Mouse (Mus musculus): ENCODE data around the gene Cbr2.

GRCm38 (mm10) chr11:120679909-120680308 is 52.0 kb downstream of the Cbr2 start:
- peak; percentile 38; the same call in 1 of the 2 replicates for TF ChIP-seq CTCF (conservative IDR thresholded peaks at IDR 0.05; ENCODE audit: low read length)
- TF ChIP-seq POU5F1 (IDR thresholded peaks at IDR 0.05; ENCODE audit: borderline replicate concordance, low read length) = no peak
- no peak for TF ChIP-seq NANOG (IDR thresholded peaks at IDR 0.05; ENCODE audit: borderline replicate concordance, low read length)

All from E14TG2a.4 (cell line).